Mouse (Mus musculus): ENCODE results near the gene Hnrnpa1. TPM values are rescaled to one million over a fixed set of nuclear protein-coding genes. Genes with fewer than 3 reads are reported as not detected.
"Not testable (repeated sequence)": the region's sequence is repeated elsewhere in the genome, so short reads cannot be mapped to it uniquely, and the experiment has no call there.

The Hnrnpa1 gene
- total RNA-seq, 2 experiments from 2014 or later, result 233 to 247 TPM

GRCm38 (mm10) chr15:103216052-103216451 lies 24.2 kb upstream of the Hnrnpa1 start:
- Histone ChIP-seq H3K27ac (peak overlapping the region; percentile 85; the same call in 1 of the 2 replicates), H3K4me3 (no peak overlapping the region)
- TF ChIP-seq CTCF (IDR thresholded peaks at IDR 0.05), result no peak
- intact Hi-C loops (cut with DNase I), result no loop called here
- DNase-seq (ENCODE audit: extremely low spot score in 1 of 2, low spot score in 2 of 2), result no peak

- no peak overlapping the region for H3K4me3 ChIP-seq
- TF ChIP-seq CTCF (IDR thresholded peaks at IDR 0.05), result no peak
- intact Hi-C loops (cut with DNase I), result no loop called here
- no peak for DNase-seq (ENCODE audit: extremely low spot score in 1 of 2, low spot score in 2 of 2)
- no peak overlapping the region for H3K27ac ChIP-seq
Observed at GRCm38 (mm10) chr15:103220785-103221184, 19.4 kb upstream of the Hnrnpa1 start.

GRCm38 (mm10) chr15:103221386-103221785 lies 18.8 kb upstream of the Hnrnpa1 start:
- no peak overlapping the region for H3K27ac ChIP-seq
- TF ChIP-seq CTCF (IDR thresholded peaks at IDR 0.05), result no peak
- no peak overlapping the region for H3K4me3 ChIP-seq
- intact Hi-C loops (cut with DNase I), result no loop called here
- DNase-seq (ENCODE audit: extremely low spot score in 1 of 2, low spot score in 2 of 2), result no peak

- no peak for DNase-seq (ENCODE audit: extremely low spot score in 1 of 2, low spot score in 2 of 2)
- Histone ChIP-seq H3K27ac (no peak overlapping the region), H3K4me3 (no peak overlapping the region)
- TF ChIP-seq CTCF (IDR thresholded peaks at IDR 0.05), result no peak
- intact Hi-C loops (cut with DNase I), result no loop called here
Observed at GRCm38 (mm10) chr15:103224161-103224560, 16.1 kb upstream of the Hnrnpa1 start.

- Histone ChIP-seq H3K4me3 (no peak overlapping the region), H3K27ac (no peak overlapping the region)
- TF ChIP-seq CTCF (IDR thresholded peaks at IDR 0.05), result no peak
- DNase-seq (ENCODE audit: extremely low spot score in 1 of 2, low spot score in 2 of 2), result no peak
- intact Hi-C loops (cut with DNase I), result no loop called here
Observed at GRCm38 (mm10) chr15:103227022-103227421, 13.2 kb upstream of the Hnrnpa1 start.

GRCm38 (mm10) chr15:103227572-103227971 lies 12.7 kb upstream of the Hnrnpa1 start:
- intact Hi-C loops (cut with DNase I), result no loop called here
- TF ChIP-seq CTCF (IDR thresholded peaks at IDR 0.05), result no peak
- no peak for DNase-seq (ENCODE audit: extremely low spot score in 1 of 2, low spot score in 2 of 2)
- H3K4me3 ChIP-seq, result no peak overlapping the region
- no peak overlapping the region for H3K27ac ChIP-seq

GRCm38 (mm10) chr15:103228904-103229303 lies 11.3 kb upstream of the Hnrnpa1 start:
- no peak for TF ChIP-seq CTCF (IDR thresholded peaks at IDR 0.05)
- no peak for DNase-seq (ENCODE audit: extremely low spot score in 1 of 2, low spot score in 2 of 2)
- intact Hi-C loops (cut with DNase I), result no loop called here
- Histone ChIP-seq H3K4me3 (no peak overlapping the region), H3K27ac (no peak overlapping the region)

- H3K27ac ChIP-seq, result no peak overlapping the region
- DNase-seq (ENCODE audit: extremely low spot score in 1 of 2, low spot score in 2 of 2), result no peak
- no peak for TF ChIP-seq CTCF (IDR thresholded peaks at IDR 0.05)
- no peak overlapping the region for H3K4me3 ChIP-seq
- intact Hi-C loops (cut with DNase I), result no loop called here
Observed at GRCm38 (mm10) chr15:103233119-103233518, 7.1 kb upstream of the Hnrnpa1 start.

GRCm38 (mm10) chr15:103237295-103237694 lies 2.9 kb upstream of the Hnrnpa1 start:
- intact Hi-C loops (cut with DNase I), result no loop called here
- Histone ChIP-seq H3K4me3 (no peak overlapping the region), H3K27ac (no peak overlapping the region)
- TF ChIP-seq CTCF (IDR thresholded peaks at IDR 0.05), result no peak
- DNase-seq (ENCODE audit: extremely low spot score in 1 of 2, low spot score in 2 of 2), result no peak

- H3K27ac ChIP-seq, result peak overlapping the region; percentile 89
- peak overlapping the region; percentile 72 for H3K4me3 ChIP-seq
- DNase-seq (ENCODE audit: extremely low spot score in 1 of 2, low spot score in 2 of 2), result peak; percentile 89 to 91
- intact Hi-C loops (cut with DNase I), result loop anchor here (2.0 kb wide), 1 partner anchor 24 kb away; no protein-coding TSS in a partner anchor
- TF ChIP-seq CTCF (IDR thresholded peaks at IDR 0.05), result no peak
Observed at GRCm38 (mm10) chr15:103239130-103239684, 1.0 kb upstream of the Hnrnpa1 start.

GRCm38 (mm10) chr15:103239685-103240159 lies 510 bp upstream of the Hnrnpa1 start, which contains the start of gene Cbx5:
TSS of gene Cbx5 (minus strand) at chr15:103239816.
- Histone ChIP-seq H3K27ac (peak within 1 kb of the TSS; percentile 89), H3K4me3 (peak within 1 kb of the TSS; percentile 72)
- peak; percentile 97 for DNase-seq (ENCODE audit: extremely low spot score in 1 of 2, low spot score in 2 of 2)
- no peak for TF ChIP-seq CTCF (IDR thresholded peaks at IDR 0.05)
- intact Hi-C loops (cut with DNase I), result loop anchor here (1.0 to 2.0 kb wide), 3 partner anchors 25 to 65 kb away; partner anchors contain the start of gene Copz1

- Histone ChIP-seq H3K4me3 (peak overlapping the region; percentile 72), H3K27ac (peak overlapping the region; percentile 89)
- intact Hi-C loops (cut with DNase I), result loop anchor here (2.0 kb wide), 1 partner anchor 63 kb away; no protein-coding TSS in a partner anchor
- DNase-seq (ENCODE audit: extremely low spot score in 1 of 2, low spot score in 2 of 2), result not testable (repeated sequence)
Observed at GRCm38 (mm10) chr15:103241071-103242018, 1.1 kb downstream of the Hnrnpa1 start.

All from left cerebral cortex, adult 2 months (tissue).